Mouse (Mus musculus) CH12.LX (cell line): ENCODE measurements around the gene Znhit3.

Source experiments
- CHD1 ChIP-seq: IDR thresholded peaks from 2 replicates; pipeline ENCODE4 v1.6.1; 2012; ENCODE audit warnings: low read depth, low read length, improper control_type of control experiment, inconsistent platforms
- CHD2 ChIP-seq: IDR thresholded peaks from 2 replicates; pipeline ENCODE4 v1.6.1; 2011; ENCODE audit warnings: low read length, improper control_type of control experiment
- CTCF ChIP-seq, 2 experiments: IDR thresholded peaks in 1 of 2; conservative IDR thresholded peaks in 1 of 2; 2 replicates each; pipeline ENCODE4 v1.5.1; 2011 to 2012; ENCODE audit warnings: low read depth in 2 of 2, low read length in 2 of 2, improper control_type of control experiment in 1 of 2, inconsistent platforms in 1 of 2, mild to moderate bottlenecking in 1 of 2, moderate library complexity in 1 of 2
- EP300 ChIP-seq: IDR thresholded peaks from 2 replicates; pipeline ENCODE4 v1.6.1; 2011; ENCODE audit warnings: low read length, improper control_type of control experiment
- JUN ChIP-seq: IDR thresholded peaks from 2 replicates; pipeline ENCODE4 v1.6.1; 2011; ENCODE audit warnings: low read depth, mild to moderate bottlenecking, low read length, improper control_type of control experiment, moderate library complexity; ENCODE audit not compliant: insufficient read depth
- MYC ChIP-seq: IDR thresholded peaks from 2 replicates; pipeline ENCODE4 v1.6.1; 2011; ENCODE audit warnings: low read depth, mild to moderate bottlenecking, improper control_type of control experiment, low read length
- NRF1 ChIP-seq: IDR thresholded peaks from 2 replicates; pipeline ENCODE4 v1.6.1; 2014; ENCODE audit warnings: low read depth, mild to moderate bottlenecking, inconsistent platforms, low read length, improper control_type of control experiment, moderate library complexity
- POLR2A ChIP-seq: IDR thresholded peaks from 2 replicates; pipeline ENCODE4 v1.6.1; 2011; ENCODE audit warnings: low read depth, mild to moderate bottlenecking, improper control_type of control experiment, low read length
- RAD21 ChIP-seq: IDR thresholded peaks from 2 replicates; pipeline ENCODE4 v1.6.1; 2011; ENCODE audit warnings: low read depth, mild to moderate bottlenecking, low read length, improper control_type of control experiment, moderate library complexity
- SIN3A ChIP-seq: IDR thresholded peaks from 2 replicates; pipeline ENCODE4 v1.6.1; 2012; ENCODE audit warnings: low read length, improper control_type of control experiment, inconsistent platforms
- TBP ChIP-seq: conservative IDR thresholded peaks from 2 replicates; pipeline ENCODE4 v1.6.1; 2011; ENCODE audit warnings: low read depth, low read length, improper control_type of control experiment
- USF2 ChIP-seq: conservative IDR thresholded peaks from 2 replicates; pipeline ENCODE4 v1.6.1; 2011; ENCODE audit warnings: low read depth, low read length, improper control_type of control experiment

DNA sequence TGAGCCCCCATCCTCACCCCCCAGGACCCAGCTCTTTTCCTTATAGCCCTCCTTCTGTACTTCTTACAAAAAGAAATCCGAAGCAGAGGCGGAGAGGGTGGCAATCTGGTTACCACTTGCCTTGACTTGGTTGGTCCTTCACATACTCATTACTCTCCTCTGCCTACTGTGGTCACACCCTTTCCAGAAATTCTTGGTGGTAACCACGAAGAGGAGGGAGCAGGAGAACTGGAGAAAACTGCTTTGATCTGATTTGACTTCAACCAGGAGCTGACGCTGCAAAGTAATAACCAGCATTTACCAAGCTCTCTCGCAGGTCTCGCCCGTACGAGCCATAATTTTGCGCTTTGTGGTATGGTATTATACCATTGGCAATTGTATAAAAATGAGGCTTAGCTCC lies 35.2 kb downstream of the Znhit3 start:
- TF ChIP-seq CTCF (conservative IDR thresholded peaks at IDR 0.05 in 1 of 2, IDR thresholded peaks at IDR 0.05 in 1 of 2; ENCODE audit: low read depth in 2 of 2, low read length in 2 of 2) (no peak), CHD1 (no peak), MYC (no peak), POLR2A (no peak), JUN (no peak), NRF1 (no peak), EP300 (no peak), RAD21 (no peak), TBP (no peak), CHD2 (no peak), USF2 (no peak), SIN3A (no peak)
